ENCODE assay signal across 8 mouse cellular contexts in the genomic region with DNA sequence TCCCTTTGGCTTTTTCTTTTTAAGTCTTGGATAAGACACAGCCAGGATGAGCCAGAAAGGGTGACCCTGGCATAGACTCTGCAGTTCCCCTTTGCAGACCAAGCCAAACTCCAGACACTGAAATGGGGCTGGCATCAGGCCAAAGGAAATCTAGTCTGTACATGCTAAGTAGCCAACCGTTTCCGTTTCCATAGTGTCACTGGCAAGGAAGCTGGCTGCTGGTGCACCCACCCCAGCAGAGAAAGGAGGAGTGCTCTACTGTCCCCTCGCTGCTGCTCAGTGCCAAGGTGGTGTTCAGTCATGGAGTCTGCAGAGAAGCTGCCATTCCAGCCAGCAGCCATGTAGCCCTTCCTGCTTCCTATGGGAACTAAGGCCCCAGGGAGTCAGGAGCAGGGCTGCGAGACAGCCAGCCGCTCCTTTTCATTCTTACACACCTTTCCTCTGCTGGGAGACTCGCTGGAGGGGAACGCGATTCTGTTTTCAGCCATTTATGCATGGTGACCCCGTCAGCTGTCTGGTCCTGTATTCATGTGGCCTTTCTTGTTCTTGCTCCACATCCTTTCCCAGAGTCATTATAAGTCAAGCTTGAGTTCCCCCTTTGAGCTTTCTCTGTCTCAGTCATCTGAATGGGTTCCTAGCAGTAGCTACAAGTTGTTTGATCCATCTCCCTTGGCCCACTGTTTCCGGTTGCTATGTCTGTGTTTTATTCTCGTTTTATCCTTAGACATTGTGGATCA.
A peak's percentile ranks its signal among the peaks of the same experiment; 100 is the strongest.
DNase-seq lines count a peak whose midpoint lies in the region; ATAC-seq lines count a peak whose summit lies in the region.

No protein-coding gene starts in this region.

- WGBS in hindbrain, embryonic 15.5 days = 28% methylated on average over 11 of the region's 11 CpGs

- H3K9me3 ChIP-seq in hindbrain, embryonic 15.5 days = no peaks in the 10 kb centered on the region

- peak; percentile 81 for DNase-seq in adrenal gland, postnatal 14 days
- DNase-seq in cerebellum, adult 9-10 months = peak; percentile 29
- peak; percentile 26 for DNase-seq in gastrocnemius, postnatal 25 days
- peak; percentile 64 to 85 for DNase-seq in layer of hippocampus, postnatal 14 days (ENCODE audit: low spot score in 2 of 2)
- peak; percentile 82 for DNase-seq in lung, postnatal 36 days
- DNase-seq in right cerebral cortex, postnatal 36 days (ENCODE audit: low spot score in 2 of 2) = peak; percentile 30 to 41

- no peaks in the 10 kb centered on the region for H3K36me3 ChIP-seq in hindbrain, embryonic 15.5 days

- peak overlapping the region; percentile 29; the same call in 1 of the 2 replicates for H3K4me2 ChIP-seq in hindbrain, embryonic 15.5 days

- no peak overlapping the region for H3K9ac ChIP-seq in hindbrain, embryonic 15.5 days

- H3K4me3 ChIP-seq in hindbrain, embryonic 15.5 days = no peak overlapping the region

- peak overlapping the region; percentile 70 for H3K27ac ChIP-seq in hindbrain, embryonic 15.5 days (replicated peaks)

- peak; percentile 98 for ATAC-seq in hindbrain, embryonic 15.5 days (ENCODE audit: low FRiP score, low read depth)
- no peak for ATAC-seq in inflammation-experienced regulatory T-cells, adult 6 months

- H3K4me1 ChIP-seq in hindbrain, embryonic 15.5 days (replicated peaks) = peaks cover 8% of the 10 kb centered on the region

- no peaks in the 10 kb centered on the region for H3K27me3 ChIP-seq in hindbrain, embryonic 15.5 days

Comparison
In these comparisons a context has a peak if more than half of its experiments do, and no peak if none do; other contexts are left out.
1. DNase-seq: peak in every context shown above with its lines; median percentile 82 in lung, postnatal 36 days; 81 in adrenal gland, postnatal 14 days; 74 in layer of hippocampus, postnatal 14 days; 36 in right cerebral cortex, postnatal 36 days; 29 in cerebellum, adult 9-10 months; 26 in gastrocnemius, postnatal 25 days.